Mouse (Mus musculus) right cerebral cortex, postnatal 4 days (tissue): Measurements from ENCODE around the gene Dnhd1.

ENCODE experiments used
- DNase-seq: peaks from one replicate; pipeline ENCODE4 v3.0.0-alpha.2; 2022

The Dnhd1 gene

DNA sequence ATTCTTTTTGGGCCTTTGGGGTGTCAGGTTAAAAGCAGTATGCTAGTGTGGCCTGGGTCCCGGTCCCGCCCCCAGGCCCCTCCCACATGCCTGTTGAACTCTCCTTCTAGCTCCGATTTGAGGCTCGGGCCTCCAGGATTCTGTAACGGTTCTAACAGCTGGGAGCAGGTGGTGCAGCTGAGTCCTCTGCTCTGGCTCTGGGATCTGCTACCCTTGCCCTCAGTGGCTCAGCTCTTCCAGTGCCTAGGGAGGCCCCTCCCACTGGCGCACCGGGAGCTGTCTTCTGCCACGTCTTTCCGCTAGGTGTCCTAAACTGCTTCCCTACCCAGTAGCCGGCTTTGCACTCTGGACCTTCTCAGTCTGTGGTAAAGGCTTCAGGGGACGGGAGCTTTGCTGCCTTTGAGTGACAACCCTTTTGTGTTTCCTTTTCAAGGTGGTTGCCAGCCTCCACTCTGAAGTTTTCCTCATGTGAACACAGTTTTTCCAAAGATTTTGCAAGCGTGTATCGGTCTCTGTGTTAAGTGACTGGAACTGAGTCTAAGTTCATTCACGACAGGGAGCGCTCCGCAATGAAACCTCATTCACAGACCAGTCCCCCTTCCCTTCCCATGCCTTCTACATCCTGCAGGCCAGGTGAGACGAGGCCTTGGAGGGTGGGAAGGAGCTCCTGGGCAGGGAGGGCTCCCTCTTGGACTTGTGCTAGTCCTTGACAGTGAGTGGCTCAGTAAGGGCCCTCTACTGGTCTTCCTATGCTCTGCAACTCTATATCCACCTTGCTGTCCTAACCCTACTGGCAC is at the start of gene Dnhd1:
Dnhd1 (plus strand) TSS at position 189 of the 797 bp plus-strand sequence.
- peak; percentile 48 for DNase-seq

DNA sequence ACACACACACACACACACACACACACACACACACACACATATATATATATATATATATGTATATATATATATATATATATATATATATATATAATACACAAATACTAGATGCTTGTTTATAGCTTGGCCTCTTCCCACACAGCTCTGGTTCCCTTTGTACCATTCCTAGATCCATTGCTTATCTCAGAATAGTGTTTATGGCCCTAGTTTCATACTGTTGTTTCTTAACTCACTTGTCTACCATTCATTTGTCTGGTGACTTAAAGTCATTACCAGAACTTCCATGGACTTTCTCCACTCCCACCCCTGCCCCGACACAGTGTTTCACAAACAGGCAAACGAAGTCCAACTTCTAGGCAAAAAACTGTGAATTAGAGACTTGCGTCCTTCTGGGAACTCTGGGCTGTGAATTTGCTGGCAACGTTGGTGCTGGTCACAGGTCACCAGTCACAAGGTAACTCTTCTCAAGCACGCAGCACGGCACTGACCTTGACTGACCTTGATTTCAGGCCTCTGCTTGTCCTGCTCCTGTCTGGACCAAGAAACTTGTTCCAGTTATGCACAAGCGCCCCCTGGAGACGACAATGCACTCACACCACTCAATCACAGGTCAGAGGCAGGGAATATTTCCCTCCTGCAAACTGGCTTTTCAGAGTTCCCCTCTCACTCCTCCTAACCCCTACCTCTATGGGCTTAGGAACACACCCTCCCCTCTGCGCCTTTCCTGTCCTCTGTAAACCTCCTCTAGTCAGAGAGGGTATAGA is 47.6 kb upstream of the Dnhd1 start:
- DNase-seq: peak; percentile 68

DNA sequence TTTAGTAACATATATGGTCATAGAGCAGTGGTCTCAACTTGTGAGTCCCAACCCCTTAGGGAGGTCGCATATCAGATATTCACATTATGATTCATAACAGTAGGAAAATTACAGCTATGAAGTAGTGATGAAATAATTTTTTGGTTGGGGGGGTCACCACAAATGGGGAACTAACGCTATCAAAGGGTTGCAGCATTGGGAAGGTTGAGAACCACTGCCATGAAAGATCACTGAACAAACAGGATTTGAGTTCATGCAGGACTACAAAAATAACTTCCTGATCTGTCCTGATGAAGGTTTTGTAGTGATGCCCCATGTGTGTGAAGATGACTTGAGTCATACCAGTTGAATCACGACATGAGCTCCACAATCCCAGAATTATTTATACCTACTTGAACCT is 42.2 kb upstream of the Dnhd1 start:
- no peak for DNase-seq

DNA sequence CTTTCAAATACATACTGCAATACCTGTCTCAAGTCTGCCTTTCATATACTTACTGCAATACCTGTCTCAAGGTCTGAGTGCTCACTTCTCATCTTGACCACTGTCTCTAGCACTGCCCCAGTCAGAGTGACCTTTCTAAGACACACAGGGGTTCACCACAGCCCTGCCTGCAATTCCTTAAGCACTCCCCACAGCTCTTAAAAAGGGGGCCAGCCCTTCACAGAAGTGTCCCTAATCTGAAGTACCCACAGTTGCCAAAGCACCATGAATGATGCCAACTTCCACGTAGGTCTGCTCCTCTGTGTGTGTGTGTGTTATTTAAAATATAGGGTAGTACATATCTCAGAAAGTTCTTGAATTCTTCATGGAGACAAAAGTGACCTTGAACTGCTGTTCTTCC is 38.9 kb upstream of the Dnhd1 start:
- no peak for DNase-seq

GRCm38 (mm10) chr7:105614400-105614799 is 36.2 kb upstream of the Dnhd1 start:
- DNase-seq: no peak

DNA sequence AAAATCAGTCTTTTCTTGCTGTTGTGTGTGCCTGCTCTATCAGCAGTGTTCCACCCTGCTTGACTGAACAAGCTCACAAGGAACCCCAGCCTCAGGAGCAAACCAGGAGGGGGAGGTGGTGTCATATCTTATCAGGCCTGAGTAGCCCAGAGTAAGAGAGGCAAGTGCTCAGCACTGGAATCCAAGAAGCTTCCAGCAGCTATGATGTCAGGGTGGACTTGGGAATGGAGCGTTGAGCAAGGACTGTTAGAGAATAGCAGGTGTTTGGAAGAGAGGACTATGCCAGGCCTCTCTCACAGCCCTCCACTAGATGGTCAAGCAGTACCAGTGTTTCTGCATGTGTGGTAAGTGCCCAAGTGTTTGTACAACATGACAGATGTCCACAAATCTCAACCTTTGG is 34.9 kb upstream of the Dnhd1 start:
- DNase-seq: no peak

- DNase-seq: no peak
Observed at GRCm38 (mm10) chr7:105616561-105616960, 34.1 kb upstream of the Dnhd1 start.

DNA sequence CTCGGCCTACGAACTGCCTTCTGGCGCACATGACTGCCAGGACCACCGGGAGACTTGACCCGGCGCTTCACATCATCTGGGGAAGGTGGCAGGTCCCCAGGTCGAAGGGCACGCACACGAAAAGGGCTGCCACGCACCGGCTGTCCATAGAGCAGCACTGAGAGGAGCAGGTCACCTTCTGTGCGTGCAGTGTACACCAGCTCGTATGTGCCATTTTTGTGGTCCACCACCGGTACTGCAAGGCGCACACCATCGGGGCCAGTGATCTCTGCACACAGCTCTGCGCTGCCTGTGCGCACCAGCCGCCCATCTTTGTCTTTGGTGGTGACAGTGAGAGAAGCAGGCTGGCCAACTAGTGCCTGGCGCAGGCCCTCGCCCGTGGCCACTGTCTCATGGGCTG is 32.8 kb upstream of the Dnhd1 start:
- no peak for DNase-seq

GRCm38 (mm10) chr7:105619701-105620100 is 30.9 kb upstream of the Dnhd1 start:
- no peak for DNase-seq

DNA sequence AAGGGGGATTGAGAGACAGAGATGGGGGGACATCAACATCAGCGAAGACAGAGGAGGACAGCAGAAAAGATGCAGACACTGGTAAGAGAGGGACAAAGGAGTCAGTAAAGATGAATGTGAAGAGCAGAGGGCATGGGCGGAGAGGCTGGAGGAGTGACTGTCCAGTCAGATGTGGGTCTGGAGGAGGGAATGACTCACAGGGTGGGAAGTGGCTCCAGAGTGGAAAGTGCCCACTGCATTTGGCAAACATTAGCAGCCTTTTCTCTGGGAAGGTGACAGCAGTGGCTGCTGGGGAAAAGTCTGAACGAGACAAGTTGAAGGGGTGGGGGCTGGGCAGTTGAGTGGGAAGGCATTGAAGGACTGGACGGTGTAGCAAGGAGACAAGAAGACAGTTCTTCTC is 29.6 kb upstream of the Dnhd1 start:
- no peak for DNase-seq

GRCm38 (mm10) chr7:105621646-105622292 is 28.9 kb upstream of the Dnhd1 start:
- no peak for DNase-seq

DNA sequence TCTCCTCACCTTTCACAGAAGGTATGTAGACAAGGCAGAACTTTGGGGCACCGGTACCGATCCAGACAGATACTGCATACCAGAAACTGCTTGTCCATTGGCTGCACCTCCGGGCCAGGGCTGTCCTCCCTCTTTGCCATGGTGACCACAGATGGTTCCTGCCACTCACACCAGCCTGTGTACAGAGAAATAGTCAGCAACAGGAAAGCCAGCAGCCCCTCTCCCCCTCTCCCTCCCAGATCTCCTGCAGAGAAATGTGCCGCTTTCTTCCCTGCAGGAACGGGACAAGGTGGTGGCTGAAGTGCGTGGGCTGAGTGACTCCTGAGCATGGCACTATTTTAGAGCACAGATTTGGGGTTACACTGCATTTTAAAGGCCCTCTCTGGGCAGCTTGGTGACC is 25.2 kb upstream of the Dnhd1 start:
- DNase-seq: no peak

- no peak for DNase-seq
Observed at GRCm38 (mm10) chr7:105628633-105629032, 22.0 kb upstream of the Dnhd1 start.

DNA sequence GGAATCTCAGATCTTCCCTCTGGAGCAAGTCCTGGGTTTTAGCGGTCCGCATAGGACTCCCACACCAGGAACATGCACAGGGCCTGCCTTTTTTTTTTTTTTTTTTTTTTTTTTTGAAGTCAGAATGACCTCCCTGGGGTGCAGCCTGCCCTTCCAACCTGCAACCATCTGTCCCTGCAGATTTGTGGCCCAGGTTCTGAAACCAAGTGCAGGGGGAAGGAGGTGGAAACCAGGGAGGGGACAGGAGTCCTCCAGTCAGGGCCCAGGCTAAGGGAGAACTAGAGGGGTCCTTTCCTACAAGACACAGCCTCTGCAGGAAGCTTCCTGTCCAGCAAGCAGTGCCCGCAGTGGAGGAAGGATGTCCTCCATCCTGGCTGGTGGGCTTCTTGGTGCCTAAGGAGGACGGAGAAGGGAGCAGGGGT is 18.1 kb upstream of the Dnhd1 start:
- no peak for DNase-seq

DNA sequence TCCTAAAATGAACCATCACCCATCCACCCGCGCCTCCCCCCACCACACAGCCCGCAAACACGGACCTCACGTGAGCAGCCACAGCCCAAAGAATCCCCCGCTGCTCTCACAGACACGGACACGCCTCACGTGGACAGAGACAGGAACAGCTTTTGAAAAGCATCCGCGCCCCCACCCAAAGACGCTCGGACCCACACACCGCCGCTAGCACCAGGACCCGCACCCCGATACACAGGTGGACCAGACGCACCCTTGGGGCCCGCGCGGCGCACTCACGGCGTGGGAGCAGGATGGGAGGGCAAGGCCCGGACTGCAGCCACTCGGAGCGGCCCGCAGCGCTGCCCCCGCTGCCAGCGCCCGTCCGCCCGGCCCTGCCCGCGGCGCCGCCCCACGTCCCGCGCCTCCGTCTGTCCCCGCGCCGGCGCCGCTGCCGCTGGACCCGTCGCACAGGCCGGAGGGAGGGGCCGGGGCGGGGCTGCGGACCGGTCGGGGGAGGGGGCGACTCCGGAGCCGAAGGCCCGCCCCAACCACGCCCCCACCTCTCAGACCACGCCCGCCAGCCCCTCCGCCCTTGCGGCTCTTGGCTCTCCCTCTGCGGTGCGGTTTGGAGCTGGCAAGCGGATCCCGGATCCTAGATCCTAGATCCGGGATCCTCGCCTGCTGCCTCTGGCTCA is 17.4 kb upstream of the Dnhd1 start, which contains the start of gene Trim3:
Trim3 (minus strand) TSS at position 445 of the 674 bp plus-strand sequence.
- peak; percentile 88 for DNase-seq

GRCm38 (mm10) chr7:105633801-105634135 is 16.9 kb upstream of the Dnhd1 start:
- DNase-seq: no peak

- no peak for DNase-seq
Observed at GRCm38 (mm10) chr7:105634272-105634920, 16.2 kb upstream of the Dnhd1 start.

DNA sequence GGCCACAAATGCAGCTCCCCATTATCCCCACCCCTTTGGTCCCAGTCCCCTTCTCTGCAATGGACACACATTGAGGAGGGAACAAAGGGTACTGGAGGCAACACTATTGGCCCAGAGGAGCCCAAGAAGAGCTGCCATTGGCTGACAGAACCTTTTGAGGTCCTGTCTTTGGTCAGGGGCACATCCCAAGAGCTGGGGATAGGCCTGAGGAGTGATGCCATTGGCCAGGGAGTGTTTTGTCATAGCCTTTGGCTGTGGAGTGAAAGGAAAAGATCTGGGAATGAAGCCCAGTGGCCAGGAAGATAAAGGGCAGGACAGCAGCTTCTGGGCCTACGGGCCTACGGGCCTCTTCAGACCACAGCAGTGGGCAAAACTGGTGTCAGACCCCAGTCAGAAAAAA is 14.9 kb upstream of the Dnhd1 start:
- DNase-seq: no peak

GRCm38 (mm10) chr7:105638776-105639175 is 11.9 kb upstream of the Dnhd1 start:
- DNase-seq: no peak

DNA sequence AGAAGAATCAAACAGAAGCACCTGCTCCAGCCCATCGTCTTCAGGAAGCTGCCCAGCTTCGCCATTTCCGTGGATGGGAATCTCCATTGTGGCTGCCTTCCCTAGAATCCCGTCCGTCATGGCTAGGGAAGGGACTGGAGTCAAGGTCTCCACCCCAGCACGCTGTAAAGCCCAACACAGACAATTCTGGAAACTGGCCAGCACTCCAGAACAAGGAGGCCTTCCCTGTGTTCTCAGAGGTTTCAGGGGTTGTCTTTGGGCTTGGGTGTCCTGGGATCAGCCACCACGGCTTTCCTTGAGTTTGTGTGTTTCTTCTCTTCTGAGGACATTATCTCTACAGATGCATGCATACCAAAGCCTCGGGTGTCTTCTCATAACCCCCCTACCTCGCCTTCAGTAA is 11.3 kb upstream of the Dnhd1 start:
- no peak for DNase-seq

- DNase-seq: no peak
Observed at GRCm38 (mm10) chr7:105639756-105640155, 10.9 kb upstream of the Dnhd1 start, which contains the start of gene Timm10b. Timm10b (plus strand) TSS chr7:105640056.

DNA sequence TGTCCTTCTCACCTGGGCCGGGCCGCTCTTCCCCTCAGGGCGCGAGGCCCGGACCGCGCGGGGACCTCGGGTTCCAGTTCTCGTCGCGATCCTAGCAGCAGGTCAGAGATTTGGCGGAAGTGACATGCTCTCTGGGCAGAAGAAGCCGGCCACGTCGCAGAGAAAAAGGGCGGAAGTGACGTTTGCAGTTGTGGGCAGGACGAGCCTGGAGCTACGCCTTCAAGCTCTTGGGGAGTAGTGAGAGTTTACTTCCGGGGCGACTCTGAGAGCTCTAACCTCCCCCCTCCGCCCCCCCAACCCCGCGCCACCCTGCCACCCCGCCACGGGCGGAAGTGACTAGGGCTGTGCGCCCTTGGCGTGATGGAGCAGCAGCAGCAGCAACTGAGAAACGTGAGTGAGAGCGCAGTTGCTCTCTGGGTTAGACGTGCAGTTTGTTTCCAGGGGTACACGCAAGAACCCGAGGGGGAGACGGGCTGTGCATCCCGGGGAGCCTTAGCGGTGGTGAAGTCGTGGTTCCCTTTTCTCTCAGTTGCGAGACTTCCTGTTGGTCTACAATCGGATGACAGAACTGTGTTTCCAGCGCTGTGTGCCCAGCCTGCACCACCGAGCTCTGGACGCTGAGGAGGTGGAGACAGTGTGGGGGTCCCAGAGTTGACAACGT is 10.3 kb upstream of the Dnhd1 start, which contains the start of the genes Arfip2 and Gm45799:
Arfip2 (minus strand) TSS at position 184 of the 661 bp plus-strand sequence.
Gm45799 (plus strand) TSS at position 320 of the 661 bp plus-strand sequence.
- peak; percentile 88 for DNase-seq
